Mouse (Mus musculus): Measurements from ENCODE around the gene Rab8a.
"Not testable (repeated sequence)": the region's sequence is repeated elsewhere in the genome, so short reads cannot be mapped to it uniquely, and the experiment has no call there.

Gene Rab8a

DNA sequence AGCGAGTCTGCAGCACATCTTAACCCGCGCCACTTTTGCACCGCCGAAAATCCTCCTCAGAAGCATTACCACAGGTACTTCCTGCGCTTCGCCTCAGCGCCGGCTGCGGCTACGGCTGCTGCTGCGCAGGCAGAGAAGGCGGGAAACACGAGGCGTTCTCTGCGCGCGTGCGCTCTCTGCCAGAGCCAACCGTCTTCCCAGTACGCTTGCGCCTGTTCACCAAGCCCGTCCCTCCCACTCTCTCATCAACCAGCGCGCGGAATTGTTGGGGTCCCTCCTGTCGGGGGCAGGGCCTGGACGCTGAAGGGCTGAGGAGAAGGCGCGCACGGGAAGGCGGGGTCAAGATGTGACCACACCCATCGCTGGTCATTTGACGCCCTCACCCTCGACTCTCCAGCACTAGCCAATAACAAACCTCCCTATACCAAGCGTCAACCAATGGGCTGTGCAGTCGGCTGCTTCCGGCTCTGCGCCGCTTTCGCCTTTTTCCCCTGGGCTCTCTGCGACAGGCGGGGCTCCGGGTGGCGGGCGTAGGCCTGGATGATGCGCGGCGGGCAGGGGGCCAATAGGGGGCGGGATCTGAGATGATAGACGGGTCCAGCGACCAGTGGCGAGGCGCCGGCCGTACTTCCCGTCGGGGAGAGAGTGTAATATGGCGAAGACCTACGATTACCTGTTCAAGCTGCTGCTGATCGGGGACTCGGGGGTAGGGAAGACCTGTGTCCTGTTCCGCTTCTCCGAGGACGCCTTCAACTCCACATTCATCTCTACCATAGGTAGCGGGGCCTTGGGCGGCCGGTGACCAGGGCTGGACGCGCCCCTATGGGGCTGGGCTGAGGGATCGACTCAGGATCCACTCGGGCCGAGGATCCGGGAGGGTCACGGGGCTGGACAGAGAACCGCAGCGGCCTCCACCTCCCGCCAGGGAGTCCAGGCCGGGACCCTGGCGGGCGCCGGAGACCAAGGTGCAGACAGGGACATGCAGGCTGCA lies at the start of gene Rab8a:
Rab8a (plus strand) TSS at position 494 of the 991 bp plus-strand sequence.
- DNase-seq (ENCODE audit: low read depth, low spot score): peak; percentile 99

- no peak for DNase-seq (ENCODE audit: low read depth, low spot score)
Observed at GRCm38 (mm10) chr8:72112486-72112885, 48.5 kb upstream of the Rab8a start.

- DNase-seq (ENCODE audit: low read depth, low spot score): no peak
Observed at GRCm38 (mm10) chr8:72115202-72115601, 45.8 kb upstream of the Rab8a start.

DNA sequence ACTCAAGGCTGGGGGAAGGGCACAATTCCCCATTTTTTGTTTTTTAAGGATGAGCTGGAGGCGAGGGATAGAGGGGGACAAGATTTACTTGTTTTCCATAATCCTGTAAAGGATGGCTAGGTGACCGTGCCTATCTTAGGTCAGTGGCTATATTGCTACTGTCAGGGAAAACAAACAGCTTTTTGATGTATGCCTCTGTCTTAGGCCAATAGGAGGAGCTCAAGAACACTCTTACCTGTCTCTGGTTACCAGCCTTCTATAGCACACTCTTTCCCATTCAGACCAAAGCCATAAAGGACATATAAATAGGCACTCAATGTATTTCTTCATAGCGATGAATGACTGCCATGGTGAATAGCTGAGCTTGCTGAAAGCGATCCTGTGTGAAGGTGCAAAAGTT lies 42.4 kb upstream of the Rab8a start:
- DNase-seq (ENCODE audit: low read depth, low spot score): no peak

GRCm38 (mm10) chr8:72121486-72121885 lies 39.5 kb upstream of the Rab8a start:
- DNase-seq (ENCODE audit: low read depth, low spot score): not testable (repeated sequence)

DNA sequence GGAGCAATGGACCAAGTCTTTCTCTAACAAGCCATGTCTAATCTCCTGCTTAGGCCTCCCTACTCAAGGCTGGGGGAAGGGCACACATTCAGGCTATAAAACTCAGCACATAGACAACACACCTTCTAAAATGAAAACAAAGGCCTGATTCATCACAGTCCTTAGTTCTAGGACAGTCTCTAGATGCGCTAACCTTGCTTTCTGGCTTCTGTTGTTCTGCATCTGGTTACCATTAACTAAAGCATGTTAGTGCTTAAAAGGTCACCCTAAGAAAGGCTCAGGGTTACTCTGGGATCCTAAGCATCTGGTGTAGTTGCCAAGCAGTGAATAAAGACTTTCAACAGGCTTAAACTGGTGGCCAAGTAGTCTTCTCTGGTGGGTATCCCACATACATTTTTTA lies 39.0 kb upstream of the Rab8a start:
- DNase-seq (ENCODE audit: low read depth, low spot score): no peak

- no peak for DNase-seq (ENCODE audit: low read depth, low spot score)
Observed at GRCm38 (mm10) chr8:72127834-72128233, 33.2 kb upstream of the Rab8a start.

- DNase-seq (ENCODE audit: low read depth, low spot score): no peak
Observed at GRCm38 (mm10) chr8:72131251-72131650, 29.7 kb upstream of the Rab8a start.

GRCm38 (mm10) chr8:72131901-72132300 lies 29.1 kb upstream of the Rab8a start:
- DNase-seq (ENCODE audit: low read depth, low spot score): no peak

GRCm38 (mm10) chr8:72132417-72132816 lies 28.6 kb upstream of the Rab8a start:
- DNase-seq (ENCODE audit: low read depth, low spot score): no peak

DNA sequence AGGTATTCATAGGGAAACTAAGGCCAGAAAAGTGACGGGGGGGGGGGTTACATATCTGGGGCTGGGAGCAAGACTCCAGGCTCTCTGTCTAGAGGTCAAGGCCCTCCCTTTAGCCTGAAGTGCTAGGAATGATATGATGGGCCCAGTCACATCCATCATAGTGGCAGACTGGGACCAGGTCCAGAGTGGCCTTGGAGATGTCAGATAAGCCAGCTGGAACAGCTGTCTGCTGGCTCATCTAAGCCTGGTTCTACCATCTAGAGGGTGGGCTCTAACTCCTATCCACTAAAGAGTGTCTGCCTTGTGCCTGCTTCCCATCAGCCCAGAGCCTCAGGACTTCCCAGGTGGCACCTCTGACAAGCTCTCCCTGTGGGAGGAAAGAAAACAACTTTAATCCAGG lies 28.1 kb upstream of the Rab8a start:
- DNase-seq (ENCODE audit: low read depth, low spot score): no peak

GRCm38 (mm10) chr8:72133507-72133906 lies 27.5 kb upstream of the Rab8a start:
- no peak for DNase-seq (ENCODE audit: low read depth, low spot score)

DNA sequence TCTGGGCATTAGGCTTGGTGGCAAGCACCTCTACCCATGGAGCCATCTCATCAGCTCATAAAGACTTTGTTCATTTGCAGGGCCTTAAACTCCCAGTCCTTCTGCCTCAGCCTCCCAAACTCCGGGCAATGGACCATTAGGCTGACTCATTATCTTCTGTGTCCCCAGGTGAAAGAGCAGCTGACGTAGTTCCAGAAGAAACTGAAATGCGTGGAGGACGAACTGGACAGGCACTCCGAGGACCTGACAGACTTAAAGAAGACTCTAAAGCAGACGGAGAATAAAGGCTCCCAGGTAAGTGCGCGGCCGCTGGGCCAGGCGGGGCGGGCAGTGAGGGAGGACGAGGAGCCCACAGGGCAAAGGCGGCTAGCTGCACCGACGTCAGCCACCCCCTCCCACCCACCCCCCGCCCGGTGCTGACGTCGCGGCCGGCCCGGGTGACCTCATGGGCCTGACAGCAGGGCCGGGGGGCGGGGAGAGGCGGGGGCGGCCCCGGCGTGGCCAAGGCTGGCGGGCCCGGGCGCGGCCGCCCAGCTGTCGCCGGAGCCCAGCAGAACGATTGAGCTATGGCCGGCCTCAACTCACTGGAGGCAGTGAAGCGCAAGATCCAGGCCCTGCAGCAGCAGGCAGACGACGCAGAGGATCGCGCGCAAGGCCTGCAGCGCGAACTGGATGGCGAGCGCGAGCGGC lies 26.1 kb upstream of the Rab8a start, which contains the start of gene Tpm4:
Tpm4 (plus strand) TSS at position 220 of the 690 bp plus-strand sequence.
- no peak for DNase-seq (ENCODE audit: low read depth, low spot score)

- DNase-seq (ENCODE audit: low read depth, low spot score): no peak
Observed at GRCm38 (mm10) chr8:72135446-72136301, 25.3 kb upstream of the Rab8a start.

- no peak for DNase-seq (ENCODE audit: low read depth, low spot score)
Observed at GRCm38 (mm10) chr8:72136302-72136978, 24.6 kb upstream of the Rab8a start.

DNA sequence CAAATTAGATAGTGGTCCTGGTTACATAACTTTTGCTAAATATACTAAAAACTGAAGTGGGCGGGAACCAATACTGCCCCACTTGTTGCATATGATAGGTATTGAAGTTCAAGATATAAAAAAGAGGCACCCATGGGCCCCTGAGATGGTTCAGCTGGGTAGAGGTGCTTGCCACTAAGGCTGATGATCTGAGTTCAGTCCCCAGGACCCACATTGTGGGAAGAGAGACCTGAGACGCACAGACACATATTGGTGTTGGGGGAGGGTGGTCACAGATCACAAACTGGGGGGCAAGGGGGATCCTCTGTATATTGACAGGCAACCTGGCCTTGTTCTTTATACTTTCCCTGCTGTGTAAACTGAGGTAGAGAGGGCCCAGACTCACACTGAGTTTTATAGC lies 23.6 kb upstream of the Rab8a start:
- DNase-seq (ENCODE audit: low read depth, low spot score): no peak

- no peak for DNase-seq (ENCODE audit: low read depth, low spot score)
Observed at GRCm38 (mm10) chr8:72138456-72138855, 22.5 kb upstream of the Rab8a start.

- DNase-seq (ENCODE audit: low read depth, low spot score): no peak
Observed at GRCm38 (mm10) chr8:72143256-72143824, 17.7 kb upstream of the Rab8a start.

GRCm38 (mm10) chr8:72144345-72144975 lies 16.5 kb upstream of the Rab8a start:
- DNase-seq (ENCODE audit: low read depth, low spot score): no peak

DNA sequence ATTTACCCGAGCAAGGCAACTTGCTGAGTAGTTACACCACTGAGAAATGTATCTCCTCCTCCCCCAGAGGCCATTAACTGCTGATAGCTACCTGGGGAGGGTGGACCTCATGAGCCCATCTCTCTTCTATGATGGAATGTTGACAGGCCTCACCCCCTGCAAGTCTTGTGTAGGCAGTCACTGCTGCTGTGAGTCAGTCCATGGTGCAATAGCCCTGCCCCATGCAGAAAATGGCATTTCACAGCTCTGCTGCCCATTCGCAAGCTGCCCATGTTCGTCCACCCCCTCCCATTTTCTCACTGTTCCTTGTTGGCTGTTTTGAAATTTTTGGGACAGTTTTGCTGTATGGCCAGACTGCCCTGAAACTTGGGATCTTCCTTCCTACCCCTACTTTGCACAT lies 15.5 kb upstream of the Rab8a start:
- DNase-seq (ENCODE audit: low read depth, low spot score): no peak
